Mouse (Mus musculus) v-Abl transformed pro-B cells (cell line): ENCODE results near the gene Znhit6.

ENCODE experiments used
- in situ Hi-C, 2 experiments: fragments of 400-800 bp; cut with MboI; formaldehyde crosslinking; loops; one replicate each; pipeline ENCODE4 v1.15.1; 2025; ENCODE audit not compliant: unreplicated experiment in 2 of 2

The Znhit6 gene

DNA sequence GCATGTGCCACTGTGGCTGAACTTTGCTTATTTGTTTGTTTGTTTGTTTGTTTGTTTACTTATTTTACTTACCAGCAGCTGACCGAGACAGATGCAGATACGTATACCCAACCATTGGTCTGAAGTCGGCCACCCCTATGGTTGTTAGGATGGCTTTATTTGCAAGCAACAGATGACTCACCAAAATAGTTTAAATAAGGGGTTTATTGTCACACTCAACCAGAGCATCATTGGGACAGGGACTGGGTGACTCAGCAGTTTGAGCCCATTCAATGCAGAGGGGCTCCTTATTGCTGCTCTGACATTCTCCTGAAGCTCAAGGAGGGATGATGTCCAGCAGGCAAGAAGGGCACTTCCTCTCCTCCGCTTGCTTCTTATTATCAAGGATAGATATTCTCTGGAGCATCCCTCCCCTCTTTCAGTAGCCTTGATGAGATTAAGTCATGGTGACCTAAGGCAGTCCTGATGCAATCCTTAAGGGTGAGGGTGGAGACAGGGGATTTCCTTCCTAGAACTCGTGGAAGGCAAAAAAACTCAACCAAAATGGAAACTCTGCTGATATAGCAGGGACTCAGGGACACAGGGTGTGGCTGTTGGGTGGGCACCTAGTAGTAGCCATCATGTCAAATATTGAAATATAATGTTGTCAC lies 65.2 kb downstream of the Znhit6 start:
- in situ Hi-C loops: no loop called here

- in situ Hi-C loops: no loop called here
Measured at GRCm38 (mm10) chr3:145641878-145642277, 65.9 kb downstream of the Znhit6 start.

GRCm38 (mm10) chr3:145642861-145643260 lies 66.9 kb downstream of the Znhit6 start:
- in situ Hi-C loops: no loop called here

DNA sequence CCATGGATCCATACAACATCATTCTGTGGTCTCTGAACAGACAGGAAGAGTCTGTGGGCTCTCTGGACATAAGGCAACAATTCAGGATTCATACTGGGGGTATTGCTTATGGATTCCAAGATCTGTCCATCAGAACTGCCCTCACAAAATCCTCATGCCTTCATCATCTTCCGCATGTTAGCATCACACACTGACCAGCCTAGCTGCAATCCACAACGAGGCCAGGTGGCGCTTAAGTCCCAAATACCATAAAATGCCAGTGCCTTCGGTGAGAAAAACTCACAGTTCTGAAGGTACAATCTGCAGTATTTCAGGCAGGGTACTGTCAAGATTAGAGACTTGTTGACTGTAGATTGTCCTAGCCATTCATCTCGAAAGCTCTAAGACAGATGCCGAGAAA lies 69.5 kb downstream of the Znhit6 start:
- in situ Hi-C loops: no loop called here

DNA sequence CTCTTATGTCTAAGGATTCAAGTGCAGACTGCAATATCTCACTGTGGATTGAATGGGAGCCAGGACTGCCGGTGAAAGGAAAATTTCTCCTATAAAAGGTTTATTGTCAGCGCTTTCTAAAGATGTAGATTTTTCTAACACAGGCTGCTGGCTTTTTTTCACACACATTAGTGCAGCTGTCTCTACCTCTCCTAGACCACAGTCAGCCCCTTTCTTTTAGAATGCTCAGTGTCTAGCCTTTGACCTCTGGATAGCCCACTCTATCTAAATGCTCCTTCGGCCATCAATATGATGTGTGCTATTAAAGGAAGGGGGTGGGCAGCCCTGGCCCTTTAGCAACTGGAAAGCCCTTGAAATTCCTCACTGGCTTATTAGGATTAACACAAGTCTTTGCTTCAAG lies 70.0 kb downstream of the Znhit6 start:
- in situ Hi-C loops: no loop called here

GRCm38 (mm10) chr3:145646666-145647065 lies 70.7 kb downstream of the Znhit6 start:
- in situ Hi-C loops: no loop called here

DNA sequence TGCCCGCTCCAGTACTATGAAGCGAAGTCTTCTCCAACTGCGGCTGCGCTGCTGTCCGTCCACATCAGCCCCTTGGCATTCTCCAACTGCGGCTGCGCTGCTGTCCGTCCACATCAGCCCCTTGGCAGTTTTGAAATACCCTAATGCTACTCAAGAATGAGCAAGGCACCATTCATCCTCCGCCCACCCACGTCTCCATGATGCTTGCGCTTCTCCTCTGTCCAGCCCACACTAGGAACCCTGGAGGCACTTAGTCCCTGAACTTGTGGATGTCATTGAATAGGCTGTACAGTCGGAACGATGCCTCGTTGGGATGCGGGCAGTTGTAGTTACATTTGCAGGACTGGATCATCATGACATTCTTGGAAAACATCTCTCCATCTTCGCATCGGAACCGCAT lies 71.4 kb downstream of the Znhit6 start:
- in situ Hi-C loops: no loop called here

DNA sequence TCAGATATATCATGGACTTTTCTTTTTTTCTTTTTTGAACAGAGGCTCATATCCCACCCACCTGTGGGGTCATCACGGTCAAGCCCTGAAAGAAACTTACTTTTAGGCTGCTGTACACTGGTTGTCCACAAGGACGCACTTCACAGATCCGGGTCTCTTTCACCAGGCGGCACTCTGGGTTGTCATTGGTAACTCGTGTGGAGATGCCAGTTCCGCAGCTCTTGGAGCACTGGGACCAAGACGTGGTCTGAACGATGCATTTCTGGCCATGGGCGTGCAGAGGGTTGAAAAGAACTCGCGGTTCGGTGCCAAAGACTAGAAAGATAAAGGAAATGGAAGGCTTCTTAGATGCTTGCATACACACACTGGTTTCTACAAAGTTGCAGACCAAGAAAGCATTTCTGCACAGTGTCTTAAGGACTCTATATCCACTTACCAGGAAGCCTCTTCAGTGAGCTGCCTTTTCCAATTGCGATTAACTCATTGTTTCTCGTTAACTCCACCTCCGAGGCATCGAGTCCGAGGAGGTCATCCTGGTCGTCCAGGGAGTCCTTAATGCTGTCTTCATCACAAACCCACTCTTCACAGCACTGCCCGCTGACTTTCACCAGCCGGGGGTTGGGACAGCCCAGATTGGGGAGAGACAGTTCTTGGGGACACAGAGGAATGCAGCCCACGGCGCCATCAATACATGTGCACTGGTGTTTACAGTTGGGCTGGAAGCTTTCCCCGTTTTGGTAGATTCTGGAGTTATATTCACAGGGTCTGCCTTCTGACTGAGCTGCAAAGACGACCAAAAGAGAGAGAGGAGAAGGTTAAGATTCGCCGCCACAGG lies 72.3 kb downstream of the Znhit6 start:
- in situ Hi-C loops: no loop called here

GRCm38 (mm10) chr3:145648991-145649851 lies 73.2 kb downstream of the Znhit6 start:
- in situ Hi-C loops: no loop called here

GRCm38 (mm10) chr3:145649852-145650202 lies 73.8 kb downstream of the Znhit6 start, which contains the start of gene Ccn1:
Ccn1 (minus strand) TSS chr3:145649981.
- in situ Hi-C loops: no loop called here

- in situ Hi-C loops: no loop called here
Measured at GRCm38 (mm10) chr3:145650298-145651011, 74.5 kb downstream of the Znhit6 start.

DNA sequence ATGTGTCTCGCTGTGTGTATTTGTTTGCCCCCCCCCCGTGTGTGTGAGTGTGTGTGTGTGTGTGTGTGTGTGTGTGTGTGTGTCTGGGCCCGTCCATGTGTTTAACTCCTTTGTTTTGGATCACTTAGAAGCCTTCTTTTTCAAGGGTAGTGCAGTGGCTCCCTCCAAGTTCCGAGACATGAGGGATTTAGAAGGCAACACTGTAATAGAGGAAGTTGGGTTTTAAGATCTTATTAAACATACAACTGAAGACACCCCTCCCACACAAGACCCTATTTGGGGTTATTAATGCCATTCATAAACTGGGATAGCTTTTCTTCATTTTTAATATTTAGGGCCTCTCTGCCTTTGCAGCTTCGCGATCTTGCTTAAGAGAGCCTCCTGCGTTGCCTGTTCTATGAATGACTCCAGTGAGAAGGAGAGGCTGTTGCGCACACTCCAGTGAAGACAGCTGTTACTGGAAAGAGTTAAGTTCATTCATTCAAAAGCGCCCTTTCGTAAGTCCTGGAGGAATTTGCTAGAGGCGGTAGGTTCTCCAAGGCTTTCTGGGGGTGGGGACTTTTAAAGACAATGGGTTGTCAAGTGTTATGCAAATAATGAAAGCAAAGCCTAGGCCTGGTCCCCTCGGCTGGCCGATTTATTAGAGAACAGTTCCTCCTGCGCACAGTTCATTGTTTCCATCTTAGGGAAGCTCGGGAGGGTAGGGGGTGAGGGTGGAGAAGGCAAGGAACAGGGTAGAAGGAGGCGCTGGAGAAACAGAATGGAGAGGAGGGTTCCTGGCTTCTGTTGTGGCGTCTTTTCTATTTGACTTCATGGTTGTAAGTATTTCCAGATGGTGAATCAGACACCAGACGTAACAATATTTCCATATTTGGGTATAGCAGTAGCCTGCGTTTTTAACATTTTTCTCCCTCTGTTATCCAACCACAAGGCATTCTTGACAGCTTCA lies 75.3 kb downstream of the Znhit6 start:
- in situ Hi-C loops: no loop called here

DNA sequence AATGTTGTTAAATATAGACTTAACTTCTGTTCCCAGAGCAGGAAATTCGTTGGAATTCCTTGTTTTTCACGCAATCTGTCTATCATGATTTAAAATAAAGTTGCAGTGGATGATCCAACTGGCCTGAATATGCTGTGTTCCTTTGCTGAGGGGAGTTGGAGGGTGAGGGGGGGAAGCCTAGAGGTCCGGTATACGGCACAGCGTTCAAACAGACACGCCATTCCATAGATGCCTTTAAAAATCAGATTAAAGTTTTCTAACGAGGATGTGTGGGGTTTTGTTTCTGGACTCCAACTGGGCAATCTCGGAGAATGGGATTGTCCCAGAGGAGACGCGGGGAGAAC lies 75.9 kb downstream of the Znhit6 start:
- in situ Hi-C loops: no loop called here

- in situ Hi-C loops: no loop called here
Measured at GRCm38 (mm10) chr3:145652322-145653131, 76.5 kb downstream of the Znhit6 start.

DNA sequence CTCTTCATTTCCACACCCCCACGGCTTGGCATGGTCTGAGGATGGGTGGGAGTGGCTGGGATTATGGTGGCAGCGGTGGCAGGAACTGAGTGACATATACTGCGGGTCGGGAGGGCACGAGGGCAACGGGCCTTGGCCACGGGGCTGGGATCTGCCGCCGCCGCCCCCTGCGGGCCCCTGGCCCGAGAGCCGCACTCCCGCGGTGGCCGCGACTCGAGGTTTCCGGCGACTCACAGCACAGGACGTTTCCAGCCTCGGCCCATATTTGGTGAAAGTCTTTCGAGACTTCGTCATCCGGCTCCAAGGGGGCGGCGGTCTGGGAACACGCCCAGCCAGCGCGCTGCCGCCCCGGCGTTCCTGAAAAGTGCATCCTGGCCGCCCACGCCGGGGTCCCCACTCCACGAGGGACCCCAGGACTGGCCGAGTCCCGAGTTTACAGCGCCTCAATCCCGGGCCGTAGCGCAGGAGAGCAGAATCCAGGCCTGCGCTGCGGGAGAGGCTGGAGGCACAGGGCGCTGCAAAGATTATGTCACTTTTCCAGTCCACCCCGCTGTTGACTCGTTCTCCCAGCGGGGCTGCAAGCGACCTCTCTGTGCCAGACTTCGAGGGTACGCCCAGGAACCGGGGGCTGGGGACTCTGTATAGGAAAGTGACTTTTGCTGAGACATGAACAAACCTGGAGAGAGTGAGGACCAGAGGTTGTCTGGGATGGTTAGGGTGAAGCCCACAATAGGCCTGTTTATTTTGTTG lies 77.4 kb downstream of the Znhit6 start:
- in situ Hi-C loops: no loop called here

DNA sequence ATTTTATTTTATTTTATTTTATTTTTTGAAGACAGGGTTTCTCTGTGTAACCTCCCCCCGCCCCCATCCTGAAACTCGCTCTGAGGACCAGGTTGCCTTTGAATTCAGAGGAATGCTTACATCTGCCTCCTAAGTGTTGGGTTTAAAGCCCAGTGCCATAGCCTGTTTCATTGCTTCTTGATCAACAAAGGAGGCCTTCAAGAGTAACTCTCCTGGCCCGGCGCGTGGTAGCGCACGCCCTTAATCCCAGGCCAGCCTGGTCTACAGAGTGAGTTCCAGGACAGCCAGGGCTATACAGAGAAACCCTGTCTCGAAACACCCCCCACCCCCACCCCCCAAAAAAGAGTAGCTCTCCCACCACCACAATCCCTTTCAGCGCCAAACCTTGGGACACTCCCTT lies 78.0 kb downstream of the Znhit6 start:
- in situ Hi-C loops: no loop called here
